Mouse (Mus musculus) ovary, postnatal 36 days (tissue): ENCODE data around the gene Pgm2l1.

ENCODE experiments used
- DNase-seq: peaks from one replicate; pipeline ENCODE4 v3.0.0; 2022; ENCODE audit warnings: low spot score, mixed read lengths

The Pgm2l1 gene

DNA sequence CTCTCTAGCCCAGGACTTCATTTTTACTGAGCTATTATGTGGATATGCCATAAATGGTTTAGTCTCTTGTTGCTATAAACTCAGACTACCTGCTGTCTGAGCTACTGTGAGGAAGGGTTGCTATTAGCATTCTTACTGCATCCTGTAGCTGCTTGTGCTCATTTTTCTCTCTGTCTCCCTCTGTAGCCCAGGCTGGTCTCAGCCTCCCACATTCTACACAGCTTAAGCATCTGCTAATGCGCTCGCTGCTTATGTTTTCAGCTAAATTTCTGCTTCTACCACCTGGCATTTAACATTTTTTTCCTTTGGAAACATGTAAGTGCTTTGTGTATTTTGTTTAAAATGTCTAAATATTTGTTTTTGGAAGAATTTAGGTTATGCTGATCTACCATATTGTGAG is 68.6 kb downstream of the Pgm2l1 start:
- no peak for DNase-seq

GRCm38 (mm10) chr7:100296699-100297098 is 69.5 kb downstream of the Pgm2l1 start:
- DNase-seq = no peak

- DNase-seq = no peak
Observed at GRCm38 (mm10) chr7:100298861-100299510, 71.8 kb downstream of the Pgm2l1 start.

DNA sequence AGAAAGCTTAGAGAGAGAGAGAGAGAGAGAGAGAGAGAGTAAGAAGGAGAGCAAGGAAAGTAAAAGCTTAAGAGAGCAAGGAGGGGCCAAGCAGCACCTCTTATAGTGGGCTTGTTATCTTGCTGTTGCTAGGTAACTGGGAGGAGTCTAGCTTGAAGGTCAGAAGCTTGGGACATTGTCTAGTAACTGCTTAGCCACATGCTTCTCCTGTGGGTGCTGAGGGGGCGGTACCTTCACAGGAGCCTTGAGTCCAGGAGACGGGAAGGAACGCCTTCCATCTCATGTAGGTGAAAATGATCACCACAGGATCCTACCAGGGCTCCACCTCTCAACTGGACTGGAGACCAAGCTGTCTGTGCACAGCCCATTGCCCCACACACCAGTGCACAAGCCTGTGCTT is 74.2 kb downstream of the Pgm2l1 start:
- DNase-seq = no peak

GRCm38 (mm10) chr7:100302316-100302715 is 75.1 kb downstream of the Pgm2l1 start:
- DNase-seq = peak; percentile 29

DNA sequence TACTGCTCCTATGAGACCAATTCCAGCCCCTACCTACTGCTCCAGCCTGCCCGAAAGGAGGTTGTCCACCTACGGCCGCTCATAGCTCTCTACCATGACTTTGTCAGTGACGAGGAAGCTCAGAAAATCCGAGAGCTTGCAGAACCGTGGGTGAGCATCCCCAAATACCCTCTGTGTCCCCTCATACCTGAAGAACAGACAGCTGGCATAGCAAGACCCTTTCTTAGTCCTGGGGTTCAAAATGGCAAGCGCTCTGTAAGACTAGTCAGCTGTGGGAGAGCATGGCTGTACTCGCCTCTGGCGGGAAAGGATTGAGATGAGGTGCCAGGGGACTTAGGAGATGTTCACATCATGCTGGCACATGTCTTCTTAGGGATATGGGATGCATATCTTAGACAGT is 78.7 kb downstream of the Pgm2l1 start:
- no peak for DNase-seq

DNA sequence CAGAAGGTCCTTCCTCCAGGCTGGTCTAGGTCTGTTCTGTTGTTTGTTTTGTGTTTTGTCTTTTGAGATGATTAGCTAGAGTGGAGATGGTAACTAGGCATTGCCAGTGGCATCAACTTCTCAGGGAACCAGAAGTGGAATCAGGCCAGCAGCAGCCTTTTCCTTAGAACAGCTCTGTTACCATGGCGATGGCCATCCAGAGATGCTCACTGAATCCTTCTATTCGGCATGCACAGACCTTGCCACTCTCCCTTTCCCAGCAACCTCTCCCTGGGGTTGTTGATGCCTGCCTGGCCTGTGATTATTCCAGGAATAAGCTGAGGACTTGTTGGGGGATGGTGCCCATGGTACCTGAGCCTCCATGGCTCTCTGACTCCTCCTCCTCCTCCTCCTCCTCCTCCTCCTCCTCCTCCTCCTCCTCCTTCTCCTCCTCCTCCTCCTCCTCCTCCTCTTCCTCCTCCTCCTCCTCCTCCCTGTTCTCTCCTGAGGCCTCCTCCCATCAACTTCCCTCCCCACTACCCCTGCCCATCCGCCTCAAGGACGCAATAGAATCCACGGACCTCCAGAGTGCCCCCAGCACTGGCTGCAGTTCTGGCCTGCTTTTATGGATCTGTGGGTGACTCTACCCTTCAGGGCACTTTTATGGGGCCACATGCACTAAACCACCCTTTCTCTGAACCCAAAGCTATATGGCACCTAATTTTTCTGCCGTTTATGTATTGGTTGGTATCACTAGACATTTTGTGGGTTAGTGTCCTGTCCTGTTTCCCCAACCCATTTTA is 80.9 kb downstream of the Pgm2l1 start:
- no peak for DNase-seq

GRCm38 (mm10) chr7:100309216-100309615 is 82.0 kb downstream of the Pgm2l1 start:
- no peak for DNase-seq

DNA sequence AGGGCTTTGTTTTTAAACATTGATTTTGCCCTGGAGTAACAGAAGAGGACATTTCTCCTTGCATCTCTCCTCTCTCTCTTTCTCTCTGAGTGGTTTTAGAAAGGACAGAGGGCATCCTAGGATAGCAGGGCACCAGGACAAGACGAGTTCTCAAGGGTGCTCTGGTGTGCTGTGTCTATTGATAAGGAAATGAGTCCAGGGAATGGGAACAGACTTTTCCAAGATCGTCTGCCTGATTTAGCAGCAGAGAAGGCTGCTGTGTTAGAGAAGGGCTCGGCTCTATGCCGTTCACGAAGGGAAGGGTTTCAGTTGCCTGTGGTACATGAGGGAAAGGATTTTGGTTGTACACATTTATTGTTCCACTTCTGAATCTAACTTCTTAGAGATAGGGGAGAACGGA is 82.5 kb downstream of the Pgm2l1 start:
- DNase-seq = no peak

DNA sequence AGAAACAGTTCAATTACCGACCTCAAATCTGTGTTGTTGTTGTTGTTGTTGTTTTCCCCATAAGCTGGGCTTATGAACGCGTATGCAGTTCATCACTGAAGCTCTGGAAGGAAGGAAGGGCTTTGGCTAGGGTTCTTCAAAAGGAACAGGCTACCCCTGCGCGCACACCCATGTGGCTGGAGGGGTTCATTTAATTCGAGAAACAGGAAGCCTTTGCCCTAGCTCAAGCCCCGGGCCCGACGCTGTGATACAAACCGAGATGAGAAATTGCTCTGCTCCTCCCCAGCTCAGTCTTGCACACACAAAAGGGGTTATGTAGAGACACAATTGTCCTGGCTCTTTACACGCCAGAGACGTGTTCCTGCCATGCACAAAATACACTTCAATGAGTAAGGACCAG is 83.1 kb downstream of the Pgm2l1 start:
- no peak for DNase-seq

GRCm38 (mm10) chr7:100312716-100313115 is 85.5 kb downstream of the Pgm2l1 start:
- no peak for DNase-seq

GRCm38 (mm10) chr7:100316924-100317323 is 89.7 kb downstream of the Pgm2l1 start:
- no peak for DNase-seq

- no peak for DNase-seq
Observed at GRCm38 (mm10) chr7:100317534-100317933, 90.3 kb downstream of the Pgm2l1 start.

DNA sequence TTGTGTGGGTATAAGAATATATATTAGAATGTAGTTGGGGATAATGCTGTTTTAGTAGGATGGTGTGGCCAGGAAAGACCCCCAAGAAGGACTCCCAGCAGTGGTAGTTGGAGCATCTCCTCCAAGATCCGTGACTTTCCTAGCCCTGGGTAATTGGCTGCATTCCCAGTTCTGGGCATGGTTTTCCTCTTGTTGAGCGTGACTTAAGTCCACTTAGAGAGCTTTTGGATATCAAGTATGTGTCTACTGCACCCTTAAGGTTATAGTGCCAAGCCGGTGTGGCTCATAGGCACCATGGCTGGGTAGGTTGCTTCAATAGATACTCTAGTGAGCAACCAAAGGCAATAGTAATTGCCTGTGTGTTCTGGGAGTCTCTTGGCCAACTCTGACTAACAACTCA is 96.5 kb downstream of the Pgm2l1 start:
- no peak for DNase-seq

DNA sequence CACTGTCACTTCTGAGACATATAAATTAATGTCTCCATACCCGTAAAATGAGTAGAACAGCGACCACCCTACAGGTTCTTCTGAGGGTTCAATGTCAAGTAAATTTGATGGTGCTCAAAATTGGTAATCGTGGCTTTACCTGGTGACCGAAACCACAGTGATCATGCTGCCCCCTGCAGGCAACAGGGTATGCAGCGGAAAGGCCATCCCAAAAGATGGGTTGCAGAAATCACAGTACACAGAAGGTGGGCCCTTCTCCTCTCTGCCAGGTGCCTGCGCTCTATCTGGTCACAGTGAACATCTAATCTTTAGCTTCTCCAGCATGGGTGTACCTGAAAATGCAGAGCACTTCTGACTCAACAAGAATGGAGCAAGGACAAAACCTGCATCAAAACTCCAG is 98.3 kb downstream of the Pgm2l1 start:
- peak; percentile 53 for DNase-seq

DNA sequence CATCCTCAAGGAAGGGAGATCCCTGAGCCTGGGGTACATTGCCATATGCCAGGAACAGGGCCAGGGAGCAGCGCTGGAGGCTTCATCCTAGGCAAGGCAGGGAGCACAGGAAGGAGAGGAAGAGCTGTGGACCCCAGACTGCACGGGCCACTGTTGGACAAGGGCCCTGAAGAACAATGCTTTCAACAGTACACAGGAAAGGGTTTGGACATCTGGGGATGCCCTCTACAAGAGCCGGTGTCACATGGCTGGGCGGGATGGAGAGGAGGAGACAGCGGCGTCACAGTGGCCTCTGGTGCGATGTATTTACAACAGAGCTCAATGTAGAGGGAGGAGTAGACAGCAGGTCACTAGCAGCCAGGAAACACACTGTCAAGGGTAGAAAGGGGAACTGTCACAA is 100.3 kb downstream of the Pgm2l1 start:
- no peak for DNase-seq
